Mouse (Mus musculus): ENCODE results near the gene Gm9918.
"Not testable (repeated sequence)": the region's sequence is repeated elsewhere in the genome, so short reads cannot be mapped to it uniquely, and the experiment has no call there.

Gm9918 gene

GRCm38 (mm10) chr15:102270274-102270960 lies at the start of gene Gm9918:
Gene Gm9918 (plus strand): TSS chr15:102270563.
- DNase-seq (ENCODE audit: low read depth, low spot score) = no peak

GRCm38 (mm10) chr15:102222386-102222785 lies 48.0 kb upstream of the Gm9918 start:
- no peak for DNase-seq (ENCODE audit: low read depth, low spot score)

- DNase-seq (ENCODE audit: low read depth, low spot score) = peak; percentile 79
Measured at GRCm38 (mm10) chr15:102224186-102224991, 46.0 kb upstream of the Gm9918 start.

- no peak for DNase-seq (ENCODE audit: low read depth, low spot score)
Measured at GRCm38 (mm10) chr15:102224992-102225617, 45.3 kb upstream of the Gm9918 start.

- DNase-seq (ENCODE audit: low read depth, low spot score) = not testable (repeated sequence)
Measured at GRCm38 (mm10) chr15:102225619-102226018, 44.7 kb upstream of the Gm9918 start.

- DNase-seq (ENCODE audit: low read depth, low spot score) = no peak
Measured at GRCm38 (mm10) chr15:102230408-102231321, 39.7 kb upstream of the Gm9918 start.

GRCm38 (mm10) chr15:102231748-102232147 lies 38.6 kb upstream of the Gm9918 start, which contains the start of gene Itgb7:
Gene Itgb7 (minus strand): TSS chr15:102231944.
- no peak for DNase-seq (ENCODE audit: low read depth, low spot score)

- DNase-seq (ENCODE audit: low read depth, low spot score) = no peak
Measured at GRCm38 (mm10) chr15:102232764-102233163, 37.6 kb upstream of the Gm9918 start.

GRCm38 (mm10) chr15:102233896-102234295 lies 36.5 kb upstream of the Gm9918 start:
- no peak for DNase-seq (ENCODE audit: low read depth, low spot score)

GRCm38 (mm10) chr15:102235371-102236027 lies 34.9 kb upstream of the Gm9918 start:
- DNase-seq (ENCODE audit: low read depth, low spot score) = no peak

- DNase-seq (ENCODE audit: low read depth, low spot score) = no peak
Measured at GRCm38 (mm10) chr15:102238543-102239259, 31.7 kb upstream of the Gm9918 start.

GRCm38 (mm10) chr15:102239260-102239590 lies 31.1 kb upstream of the Gm9918 start:
- DNase-seq (ENCODE audit: low read depth, low spot score) = peak; percentile 85

- no peak for DNase-seq (ENCODE audit: low read depth, low spot score)
Measured at GRCm38 (mm10) chr15:102239851-102240250, 30.5 kb upstream of the Gm9918 start.

- no peak for DNase-seq (ENCODE audit: low read depth, low spot score)
Measured at GRCm38 (mm10) chr15:102240607-102241006, 29.8 kb upstream of the Gm9918 start.

GRCm38 (mm10) chr15:102242404-102243228 lies 27.7 kb upstream of the Gm9918 start:
- no peak for DNase-seq (ENCODE audit: low read depth, low spot score)

GRCm38 (mm10) chr15:102243229-102244190 lies 26.9 kb upstream of the Gm9918 start:
- no peak for DNase-seq (ENCODE audit: low read depth, low spot score)

GRCm38 (mm10) chr15:102244306-102245191 lies 25.8 kb upstream of the Gm9918 start:
- DNase-seq (ENCODE audit: low read depth, low spot score) = no peak

Measured in mesoderm, embryonic 11.5 days (tissue).